Mouse (Mus musculus): Measurements from ENCODE around the gene Evl. TPM values are rescaled to one million over a fixed set of nuclear protein-coding genes. Genes with fewer than 3 reads are reported as not detected.

Gene Evl
- polyA plus RNA-seq, 1 experiment: 71.5 TPM

DNA sequence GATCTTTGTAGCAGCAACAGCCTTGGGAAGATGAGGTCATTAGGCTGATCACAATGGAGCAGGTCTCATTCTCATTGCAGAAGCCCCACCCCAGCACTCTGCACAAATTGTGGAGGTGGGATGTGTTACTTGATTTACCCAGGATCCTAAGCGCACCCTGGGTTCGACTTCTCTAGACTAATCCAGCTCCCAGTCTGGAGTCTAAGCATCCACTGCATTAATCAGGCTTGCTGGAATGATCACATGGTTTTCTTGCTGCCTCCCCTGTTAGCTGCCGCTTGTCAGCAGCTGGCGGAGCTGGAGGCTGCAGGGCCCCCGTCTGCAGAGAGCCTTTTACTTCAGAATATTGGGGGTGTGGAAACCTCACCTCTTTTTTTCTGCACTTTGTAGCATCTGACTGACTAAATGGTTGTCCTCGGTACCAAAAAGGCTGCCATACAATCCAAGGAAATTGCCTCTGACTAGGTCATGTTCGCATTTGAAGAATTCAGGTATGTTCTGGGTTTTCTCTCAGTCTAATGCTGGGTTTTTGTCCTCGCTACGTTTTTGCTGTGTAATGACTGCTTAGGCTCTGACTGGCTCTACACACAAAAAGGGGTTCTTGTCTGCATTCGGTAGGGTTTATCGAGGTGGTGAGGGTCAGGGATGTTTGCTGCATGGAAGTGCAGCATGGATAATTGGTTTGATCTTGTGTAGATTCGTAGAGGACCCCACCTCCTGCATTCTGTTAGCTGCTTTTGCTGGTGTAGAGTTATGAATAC is 51.2 kb downstream of the Evl start:
- Histone ChIP-seq H3K27me3 (ENCODE audit: control insufficient read depth, insufficient read depth, insufficient read length) (no peaks in the 10 kb centered on the region), H3K79me2 (ENCODE audit: control insufficient read depth, insufficient read depth) (peaks cover 23% of the 10 kb centered on the region), H3K36me3 (ENCODE audit: control insufficient read depth, insufficient read depth) (no peaks in the 10 kb centered on the region), H3ac (ENCODE audit: control insufficient read depth, insufficient read length) (no peak overlapping the region), H3K4me3 (no peak overlapping the region), H3K4me2 (ENCODE audit: low read depth) (no peak overlapping the region)
- TF ChIP-seq USF1 (IDR thresholded peaks at IDR 0.05; ENCODE audit: low read depth): no peak
- TF ChIP-seq MYOG (IDR thresholded peaks at IDR 0.05; ENCODE audit: control insufficient read depth in 1 of 3, insufficient read depth in 1 of 3, insufficient read length in 2 of 3, low read depth in 2 of 3): no peak
- no peak for TF ChIP-seq CEBPB (IDR thresholded peaks at IDR 0.05; ENCODE audit: insufficient read depth, poor library complexity, severe bottlenecking)
- no peak for TF ChIP-seq POLR2AphosphoS2 (IDR thresholded peaks at IDR 0.05; ENCODE audit: insufficient read length, low read depth)
- TF ChIP-seq SRF (IDR thresholded peaks at IDR 0.05; ENCODE audit: control insufficient read depth, insufficient read length, low read depth): no peak
- TF ChIP-seq REST (IDR thresholded peaks at IDR 0.05; ENCODE audit: insufficient read depth, insufficient read length): no peak
- no peak for TF ChIP-seq TCF3 (IDR thresholded peaks at IDR 0.05; ENCODE audit: insufficient read length, low read depth)
- TF ChIP-seq POLR2A (IDR thresholded peaks at IDR 0.05; ENCODE audit: insufficient read length, low read depth): no peak
- no peak for TF ChIP-seq TCF12 (IDR thresholded peaks at IDR 0.05; ENCODE audit: insufficient read depth, poor library complexity, severe bottlenecking)
- TF ChIP-seq MAX (IDR thresholded peaks at IDR 0.05; ENCODE audit: low read depth): no peak
- no peak for TF ChIP-seq MYOD1 (IDR thresholded peaks at IDR 0.05; ENCODE audit: control insufficient read depth in 1 of 3, insufficient read length in 2 of 3, low read depth in 2 of 3)
- TF ChIP-seq E2F4 (IDR thresholded peaks at IDR 0.05; ENCODE audit: insufficient read depth): no peak

DNA sequence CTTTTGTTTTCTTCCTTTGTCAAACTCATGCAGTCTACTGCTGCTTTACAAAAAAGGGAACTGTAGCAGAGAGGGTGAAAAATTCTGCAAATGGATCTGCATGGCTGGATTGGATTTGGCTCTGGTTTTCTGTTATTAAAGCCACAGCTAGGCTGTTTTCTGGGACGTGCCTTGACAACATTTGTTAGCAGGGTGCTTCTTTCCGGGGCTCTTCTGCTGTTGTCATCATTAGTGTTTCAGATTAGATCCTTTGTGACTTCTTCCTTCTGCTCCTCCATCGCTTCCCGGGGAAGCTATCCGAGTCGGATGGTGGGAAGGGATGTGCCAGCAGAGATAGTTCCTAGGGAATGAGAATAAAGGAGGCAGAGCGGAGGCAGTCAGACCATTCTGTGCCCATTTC is 51.8 kb downstream of the Evl start:
- Histone ChIP-seq H3ac (ENCODE audit: control insufficient read depth, insufficient read length) (no peak overlapping the region), H3K4me3 (no peak overlapping the region), H3K27me3 (ENCODE audit: control insufficient read depth, insufficient read depth, insufficient read length) (no peaks in the 10 kb centered on the region), H3K79me2 (ENCODE audit: control insufficient read depth, insufficient read depth) (peaks cover 19% of the 10 kb centered on the region), H3K4me2 (ENCODE audit: low read depth) (no peak overlapping the region), H3K36me3 (ENCODE audit: control insufficient read depth, insufficient read depth) (no peaks in the 10 kb centered on the region)
- TF ChIP-seq MYOD1 (IDR thresholded peaks at IDR 0.05; ENCODE audit: control insufficient read depth in 1 of 3, insufficient read length in 2 of 3, low read depth in 2 of 3) (no peak), TCF3 (IDR thresholded peaks at IDR 0.05; ENCODE audit: insufficient read length, low read depth) (no peak), SRF (IDR thresholded peaks at IDR 0.05; ENCODE audit: control insufficient read depth, insufficient read length, low read depth) (no peak), TCF12 (IDR thresholded peaks at IDR 0.05; ENCODE audit: insufficient read depth, poor library complexity, severe bottlenecking) (no peak), REST (IDR thresholded peaks at IDR 0.05; ENCODE audit: insufficient read depth, insufficient read length) (no peak), CEBPB (IDR thresholded peaks at IDR 0.05; ENCODE audit: insufficient read depth, poor library complexity, severe bottlenecking) (no peak), MAX (IDR thresholded peaks at IDR 0.05; ENCODE audit: low read depth) (no peak), POLR2AphosphoS2 (IDR thresholded peaks at IDR 0.05; ENCODE audit: insufficient read length, low read depth) (no peak), E2F4 (IDR thresholded peaks at IDR 0.05; ENCODE audit: insufficient read depth) (no peak), USF1 (IDR thresholded peaks at IDR 0.05; ENCODE audit: low read depth) (no peak), MYOG (IDR thresholded peaks at IDR 0.05; ENCODE audit: control insufficient read depth in 1 of 3, insufficient read depth in 1 of 3, insufficient read length in 2 of 3, low read depth in 2 of 3) (no peak), POLR2A (IDR thresholded peaks at IDR 0.05; ENCODE audit: insufficient read length, low read depth) (no peak)

DNA sequence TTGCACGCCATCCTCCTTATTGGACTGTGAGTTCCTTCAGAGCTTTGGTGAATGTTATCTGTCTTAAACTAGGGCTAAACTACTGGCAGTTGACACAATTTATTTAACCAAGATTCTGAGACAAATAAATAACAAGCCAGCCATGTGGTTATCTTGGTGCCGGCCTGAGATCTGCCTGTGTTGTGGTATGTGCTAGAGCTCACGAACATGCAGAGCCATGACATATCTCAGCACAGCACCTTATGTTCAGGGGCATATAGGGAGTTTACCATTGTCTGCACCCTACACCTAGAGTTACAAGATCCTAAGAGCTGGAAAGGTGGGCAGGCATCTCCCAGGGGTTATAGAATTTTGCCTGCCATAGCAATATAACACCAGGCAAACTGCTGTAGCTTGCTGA is 54.9 kb downstream of the Evl start:
- Histone ChIP-seq H3K36me3 (ENCODE audit: control insufficient read depth, insufficient read depth) (no peaks in the 10 kb centered on the region), H3K27me3 (ENCODE audit: control insufficient read depth, insufficient read depth, insufficient read length) (no peaks in the 10 kb centered on the region), H3K4me3 (no peak overlapping the region), H3ac (ENCODE audit: control insufficient read depth, insufficient read length) (no peak overlapping the region), H3K4me2 (ENCODE audit: low read depth) (no peak overlapping the region), H3K79me2 (ENCODE audit: control insufficient read depth, insufficient read depth) (peaks cover 24% of the 10 kb centered on the region)
- no peak for TF ChIP-seq POLR2AphosphoS2 (IDR thresholded peaks at IDR 0.05; ENCODE audit: insufficient read length, low read depth)

- H3K4me2 ChIP-seq (ENCODE audit: low read depth): no peak overlapping the region
- no peak overlapping the region for H3ac ChIP-seq (ENCODE audit: control insufficient read depth, insufficient read length)
- no peak for TF ChIP-seq MYOG (IDR thresholded peaks at IDR 0.05; ENCODE audit: control insufficient read depth in 1 of 3, insufficient read depth in 1 of 3, insufficient read length in 2 of 3, low read depth in 2 of 3)
- no peak for TF ChIP-seq REST (IDR thresholded peaks at IDR 0.05; ENCODE audit: insufficient read depth, insufficient read length)
- no peak for TF ChIP-seq CEBPB (IDR thresholded peaks at IDR 0.05; ENCODE audit: insufficient read depth, poor library complexity, severe bottlenecking)
- no peak for TF ChIP-seq USF1 (IDR thresholded peaks at IDR 0.05; ENCODE audit: low read depth)
- TF ChIP-seq POLR2A (IDR thresholded peaks at IDR 0.05; ENCODE audit: insufficient read length, low read depth): no peak
- TF ChIP-seq SRF (IDR thresholded peaks at IDR 0.05; ENCODE audit: control insufficient read depth, insufficient read length, low read depth): no peak
- no peak for TF ChIP-seq TCF12 (IDR thresholded peaks at IDR 0.05; ENCODE audit: insufficient read depth, poor library complexity, severe bottlenecking)
- no peak for TF ChIP-seq MAX (IDR thresholded peaks at IDR 0.05; ENCODE audit: low read depth)
- no peak for TF ChIP-seq MYOD1 (IDR thresholded peaks at IDR 0.05; ENCODE audit: control insufficient read depth in 1 of 3, insufficient read length in 2 of 3, low read depth in 2 of 3)
- no peak for TF ChIP-seq E2F4 (IDR thresholded peaks at IDR 0.05; ENCODE audit: insufficient read depth)
- no peak for TF ChIP-seq TCF3 (IDR thresholded peaks at IDR 0.05; ENCODE audit: insufficient read length, low read depth)
- TF ChIP-seq POLR2AphosphoS2 (IDR thresholded peaks at IDR 0.05; ENCODE audit: insufficient read length, low read depth): no peak
- no peaks in the 10 kb centered on the region for H3K27me3 ChIP-seq (ENCODE audit: control insufficient read depth, insufficient read depth, insufficient read length)
- H3K4me3 ChIP-seq: no peak overlapping the region
- no peaks in the 10 kb centered on the region for H3K36me3 ChIP-seq (ENCODE audit: control insufficient read depth, insufficient read depth)
- H3K79me2 ChIP-seq (ENCODE audit: control insufficient read depth, insufficient read depth): peaks cover 24% of the 10 kb centered on the region
Observed at GRCm38 (mm10) chr12:108610255-108610654, 55.7 kb downstream of the Evl start.

DNA sequence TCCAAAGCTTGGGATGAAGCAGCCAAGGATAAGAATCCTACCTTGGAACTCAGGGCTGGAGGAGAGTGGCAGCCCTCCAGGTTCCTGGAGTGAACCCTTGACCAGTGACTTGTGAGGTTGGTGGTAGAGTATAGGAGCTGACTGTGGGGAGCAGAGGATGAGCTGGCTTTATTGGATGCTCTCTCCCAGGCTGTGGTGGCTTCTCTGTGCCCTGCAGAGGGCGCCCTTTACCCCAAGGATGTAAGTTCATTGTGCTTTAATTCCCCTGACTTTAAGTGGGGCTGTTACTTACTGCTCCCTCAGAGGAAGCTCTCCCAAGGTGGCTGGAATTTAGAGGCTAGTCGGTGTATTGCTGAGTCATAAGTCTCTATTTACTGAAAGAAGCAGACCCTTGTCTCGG is 58.6 kb downstream of the Evl start:
- TF ChIP-seq SRF (IDR thresholded peaks at IDR 0.05; ENCODE audit: control insufficient read depth, insufficient read length, low read depth) (no peak), TCF3 (IDR thresholded peaks at IDR 0.05; ENCODE audit: insufficient read length, low read depth) (no peak), POLR2AphosphoS2 (IDR thresholded peaks at IDR 0.05; ENCODE audit: insufficient read length, low read depth) (no peak), TCF12 (IDR thresholded peaks at IDR 0.05; ENCODE audit: insufficient read depth, poor library complexity, severe bottlenecking) (no peak), MAX (IDR thresholded peaks at IDR 0.05; ENCODE audit: low read depth) (no peak), REST (IDR thresholded peaks at IDR 0.05; ENCODE audit: insufficient read depth, insufficient read length) (no peak), CEBPB (IDR thresholded peaks at IDR 0.05; ENCODE audit: insufficient read depth, poor library complexity, severe bottlenecking) (no peak), E2F4 (IDR thresholded peaks at IDR 0.05; ENCODE audit: insufficient read depth) (no peak), MYOG (IDR thresholded peaks at IDR 0.05; ENCODE audit: control insufficient read depth in 1 of 3, insufficient read depth in 1 of 3, insufficient read length in 2 of 3, low read depth in 2 of 3) (no peak)
- no peak overlapping the region for H3K4me2 ChIP-seq (ENCODE audit: low read depth)
- H3K4me3 ChIP-seq: no peak overlapping the region
- H3K79me2 ChIP-seq (ENCODE audit: control insufficient read depth, insufficient read depth): peaks cover 5% of the 10 kb centered on the region
- no peaks in the 10 kb centered on the region for H3K27me3 ChIP-seq (ENCODE audit: control insufficient read depth, insufficient read depth, insufficient read length)
- no peaks in the 10 kb centered on the region for H3K36me3 ChIP-seq (ENCODE audit: control insufficient read depth, insufficient read depth)
- no peak overlapping the region for H3ac ChIP-seq (ENCODE audit: control insufficient read depth, insufficient read length)
